Mouse (Mus musculus) E14TG2a.4 (cell line): ENCODE results near the gene Hps6.

Source experiments
- CTCF ChIP-seq: conservative IDR thresholded peaks from 2 replicates; pipeline ENCODE4 v1.5.1; 2014; ENCODE audit warnings: low read length
- NANOG ChIP-seq: IDR thresholded peaks from 2 replicates; pipeline ENCODE4 v1.6.1; 2014; ENCODE audit warnings: borderline replicate concordance, low read length, mixed read lengths

DNA sequence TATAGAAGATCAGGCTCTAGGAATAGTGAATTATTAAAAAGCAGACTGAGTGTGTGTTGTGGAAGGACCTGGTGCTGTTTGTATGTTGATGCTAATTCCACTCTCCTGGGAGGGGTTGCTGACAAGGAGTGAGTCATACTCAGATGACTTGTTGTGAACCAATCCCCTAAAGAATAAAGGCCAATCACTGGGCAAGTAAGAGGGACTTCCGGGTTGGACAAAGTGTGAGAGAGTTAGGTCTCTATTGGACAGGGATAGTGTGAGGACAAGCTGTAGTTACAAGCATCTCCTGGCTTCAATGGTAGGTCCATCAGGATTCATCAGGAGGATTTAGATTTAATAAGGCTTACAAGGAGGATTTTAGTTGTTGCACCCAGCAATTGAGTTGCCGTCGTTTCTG lies 15.1 kb upstream of the Hps6 start:
- TF ChIP-seq CTCF: no peak
- TF ChIP-seq NANOG: no peak
